Mouse (Mus musculus) gastrocnemius, adult 18-20 months (tissue): ENCODE results near the gene 2410004B18Rik. TPM values are rescaled to one million over a fixed set of nuclear protein-coding genes. Genes with fewer than 3 reads are reported as not detected.

Source experiments
- DNase-seq: peaks from one replicate; pipeline ENCODE4 v3.0.0; 2021; ENCODE audit warnings: low spot score
- total RNA-seq, 2 experiments: library from RNA; stranded (reverse); gene quantifications; 2 replicates each; pipeline ENCODE4 v1.2.3; 2021

Gene 2410004B18Rik
- total RNA-seq, 2 experiments from 2014 or later = 17.3 to 19.5 TPM

DNA sequence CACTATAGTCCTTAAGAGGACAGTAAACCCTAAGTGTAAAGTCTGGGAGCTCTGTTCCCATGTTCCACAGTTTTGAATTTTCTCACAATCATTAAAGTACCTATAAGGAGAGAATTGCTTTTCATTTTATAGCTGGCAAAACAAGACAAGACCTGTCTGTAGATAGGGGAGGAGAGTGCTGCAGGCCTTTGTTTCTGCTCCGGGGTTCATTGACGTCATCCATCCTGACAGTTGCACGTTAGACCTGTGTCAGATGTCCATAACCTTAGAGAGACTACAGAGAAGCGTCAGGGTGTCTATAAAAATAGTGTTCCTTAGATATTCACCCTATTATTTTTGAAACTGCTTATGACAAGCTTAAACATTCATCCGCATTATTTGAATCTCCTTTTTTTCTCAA is 12.3 kb upstream of the 2410004B18Rik start:
- DNase-seq = no peak

- DNase-seq = no peak
Measured at GRCm38 (mm10) chr3:145929525-145930400, 8.1 kb upstream of the 2410004B18Rik start.

GRCm38 (mm10) chr3:145933845-145934244 is 4.0 kb upstream of the 2410004B18Rik start:
- DNase-seq = no peak

DNA sequence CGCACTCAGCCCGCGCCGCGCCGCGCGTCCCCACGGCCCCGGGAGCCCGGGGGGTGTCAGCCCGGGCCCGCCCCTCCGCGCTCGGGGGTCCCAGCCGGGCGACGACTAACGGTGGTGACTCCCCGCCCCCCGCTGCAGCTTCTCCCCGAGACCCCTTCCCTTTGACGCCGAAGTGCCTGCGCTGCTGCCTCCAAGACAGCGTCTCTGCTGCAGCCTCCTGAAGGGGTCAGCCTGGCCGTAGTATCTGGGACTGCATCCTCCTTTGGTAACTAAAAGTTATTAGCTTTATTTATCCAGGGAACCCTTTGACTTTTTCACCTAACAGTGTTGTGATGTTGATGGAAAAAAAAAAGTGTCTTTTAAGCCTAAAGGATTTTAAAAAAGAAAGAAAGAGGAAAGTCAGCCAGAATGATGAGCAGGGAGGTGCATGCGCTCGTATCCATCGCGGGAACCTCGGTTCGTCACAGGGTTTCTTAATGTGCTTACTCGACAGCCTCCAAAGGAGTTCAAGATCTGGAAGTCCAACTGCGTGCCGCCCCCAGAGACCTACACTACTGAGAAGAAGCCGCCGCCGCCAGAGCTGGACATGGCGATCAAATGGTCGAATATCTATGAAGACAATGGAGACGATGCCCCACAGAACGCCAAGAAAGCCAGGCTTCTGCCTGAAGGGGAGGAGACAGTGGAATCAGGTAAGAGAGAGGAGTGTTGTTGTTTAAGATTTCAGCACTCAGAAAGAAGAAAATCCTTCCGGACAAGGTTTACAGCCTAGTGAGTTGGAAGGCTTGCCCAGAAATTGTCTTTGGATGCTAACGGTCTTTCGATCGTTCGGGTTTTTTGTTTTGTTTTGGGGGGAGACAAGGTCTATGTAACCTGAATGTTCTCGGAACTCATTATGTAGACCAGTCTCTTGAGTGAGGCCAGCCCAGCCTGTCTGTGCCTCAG is 863 bp downstream of the 2410004B18Rik start:
- no peak for DNase-seq

- no peak for DNase-seq
Measured at GRCm38 (mm10) chr3:145939402-145939801, 1.6 kb downstream of the 2410004B18Rik start.

- DNase-seq = no peak
Measured at GRCm38 (mm10) chr3:145939971-145940370, 2.2 kb downstream of the 2410004B18Rik start.

GRCm38 (mm10) chr3:145941971-145942370 is 4.2 kb downstream of the 2410004B18Rik start:
- peak; percentile 66 for DNase-seq

GRCm38 (mm10) chr3:145944348-145944747 is 6.5 kb downstream of the 2410004B18Rik start:
- no peak for DNase-seq

DNA sequence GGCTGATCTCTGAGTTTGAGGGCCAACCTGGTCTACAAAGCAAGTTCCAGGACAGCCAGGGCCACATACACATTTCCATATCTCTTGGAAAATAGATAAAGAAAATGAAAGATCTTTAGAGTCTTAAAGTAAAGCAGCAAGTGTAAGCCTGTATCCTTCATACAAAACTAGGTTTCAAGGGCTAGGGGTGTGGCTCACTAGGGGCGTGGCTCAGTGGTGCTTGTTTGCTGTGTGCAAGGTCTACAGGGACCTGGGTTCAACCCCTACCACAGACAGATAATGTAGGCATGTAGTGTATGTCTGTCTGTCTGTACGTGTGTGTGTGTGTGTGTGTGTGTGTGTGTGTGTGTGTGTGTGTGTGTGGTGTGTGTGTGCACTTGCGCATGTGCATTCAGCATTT is 8.1 kb downstream of the 2410004B18Rik start:
- no peak for DNase-seq

- no peak for DNase-seq
Measured at GRCm38 (mm10) chr3:145946654-145947053, 8.8 kb downstream of the 2410004B18Rik start.

- no peak for DNase-seq
Measured at GRCm38 (mm10) chr3:145947539-145948204, 9.9 kb downstream of the 2410004B18Rik start.

GRCm38 (mm10) chr3:145950034-145950814 is 12.4 kb downstream of the 2410004B18Rik start:
- peak; percentile 40 for DNase-seq

GRCm38 (mm10) chr3:145950815-145951130 is 13.0 kb downstream of the 2410004B18Rik start:
- DNase-seq = no peak

- DNase-seq = peak; percentile 67
Measured at GRCm38 (mm10) chr3:145951287-145952165, 13.7 kb downstream of the 2410004B18Rik start.

DNA sequence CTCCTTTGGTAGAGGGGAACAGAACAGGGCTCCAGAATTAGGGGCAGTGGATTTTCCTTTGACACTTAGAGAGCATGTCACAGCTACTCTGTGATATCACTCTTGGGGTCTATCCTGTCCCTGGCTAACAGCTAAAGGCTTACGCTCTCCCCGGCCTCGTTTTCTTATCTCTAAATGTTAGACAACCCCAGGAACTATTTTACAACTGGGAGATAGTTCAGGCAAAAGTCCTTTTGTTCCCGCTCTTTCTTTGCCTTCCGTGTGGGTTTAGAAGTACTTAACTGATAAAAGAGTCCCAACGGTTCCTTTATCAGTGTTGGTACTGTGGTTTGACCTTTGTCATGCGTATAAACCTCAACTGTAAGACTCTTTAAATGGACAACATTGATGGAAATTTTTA is 15.1 kb downstream of the 2410004B18Rik start:
- no peak for DNase-seq

DNA sequence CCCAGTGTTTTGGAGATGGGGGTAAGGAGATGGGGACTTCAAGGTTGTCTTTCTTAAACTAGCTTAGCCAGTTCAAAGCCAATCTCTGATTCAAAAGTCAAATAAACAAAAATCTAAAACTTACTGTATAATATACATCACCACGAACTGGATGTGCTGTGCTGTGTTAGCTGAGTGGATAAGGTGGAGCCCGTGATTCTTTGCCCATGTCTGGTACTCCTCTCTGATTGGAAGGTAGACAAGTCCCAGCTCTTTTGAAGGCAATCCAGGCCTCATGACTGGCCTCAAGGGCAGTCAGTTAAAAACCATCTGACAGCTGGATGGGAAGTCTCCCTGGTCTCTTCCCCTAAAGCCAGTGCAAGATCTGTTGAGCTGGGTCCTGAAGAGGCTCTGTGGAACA is 15.6 kb downstream of the 2410004B18Rik start:
- DNase-seq = no peak

- DNase-seq = no peak
Measured at GRCm38 (mm10) chr3:145959824-145960223, 22.0 kb downstream of the 2410004B18Rik start.

- DNase-seq = no peak
Measured at GRCm38 (mm10) chr3:145962411-145962810, 24.6 kb downstream of the 2410004B18Rik start.

- no peak for DNase-seq
Measured at GRCm38 (mm10) chr3:145963101-145964017, 25.5 kb downstream of the 2410004B18Rik start.
